Mouse (Mus musculus) urinary bladder, adult 2 months (tissue): ENCODE measurements around the gene Szt2. TPM values are rescaled to one million over a fixed set of nuclear protein-coding genes. Genes with fewer than 3 reads are reported as not detected.

Source experiments
- DNase-seq: peaks from one replicate; pipeline ENCODE4 v3.0.0; 2022; ENCODE audit warnings: low spot score
- polyA plus RNA-seq: library from polyadenylated mRNA; depleted of rRNA; stranded (reverse); fragments of >200 nt; gene quantifications from 2 replicates; pipeline ENCODE4 v1.2.3, GENCODE M21; 2012; rRNA removed

Gene Szt2
- polyA plus RNA-seq, 1 experiment = 13.4 TPM

DNA sequence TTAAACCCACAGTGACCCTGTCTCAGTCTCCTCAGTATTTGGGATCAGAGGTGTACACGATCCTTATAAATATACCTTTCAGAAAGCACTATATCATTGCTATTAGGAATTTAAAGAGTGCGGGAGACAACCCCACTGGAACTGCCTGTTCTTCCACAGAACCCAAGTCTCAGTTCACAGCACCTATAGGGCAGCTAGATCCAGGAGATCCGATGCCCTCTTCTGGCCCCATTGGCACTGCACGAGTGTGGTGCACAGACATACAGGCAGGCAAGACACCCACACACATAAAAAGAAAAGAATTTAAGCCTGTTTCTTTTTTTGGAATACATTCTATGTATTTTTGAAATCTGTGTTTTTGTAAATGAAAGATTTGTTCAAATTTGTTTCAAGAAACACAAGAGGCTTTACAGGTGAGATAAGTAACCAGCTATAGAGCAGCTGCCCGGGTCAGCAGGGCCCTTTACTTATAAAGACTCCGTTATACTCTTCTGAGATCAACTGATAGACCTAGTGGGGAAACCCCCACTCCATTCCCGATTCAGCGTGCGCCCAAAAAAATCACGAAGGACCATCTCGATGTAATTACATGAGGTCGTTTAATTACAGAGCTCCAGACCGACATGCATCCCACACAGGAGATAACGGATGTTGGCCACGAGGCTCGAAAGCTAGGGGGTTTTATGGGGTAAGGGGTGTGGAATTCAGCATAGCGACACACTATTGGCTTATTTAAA lies 50.7 kb downstream of the Szt2 start:
- DNase-seq = no peak

DNA sequence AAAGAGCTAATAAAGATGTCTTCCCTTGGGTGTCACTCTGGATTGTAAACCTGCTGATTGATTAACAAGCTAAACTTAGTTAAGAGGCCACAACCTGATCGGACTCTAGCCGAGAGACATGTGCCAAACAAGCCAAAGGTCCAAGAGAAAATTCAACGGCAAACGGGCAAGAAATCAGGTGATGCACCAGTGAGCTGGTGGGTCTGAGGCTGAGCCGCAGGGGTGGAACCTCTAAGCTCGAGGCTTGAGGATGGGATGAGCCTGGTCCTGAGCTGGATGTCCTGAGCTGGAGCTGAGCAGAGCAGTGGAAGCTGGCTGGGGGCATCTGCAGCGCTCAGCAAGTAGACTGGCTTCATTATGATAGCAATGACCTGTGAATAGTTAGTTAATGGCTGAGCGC lies 51.6 kb downstream of the Szt2 start:
- DNase-seq = no peak

DNA sequence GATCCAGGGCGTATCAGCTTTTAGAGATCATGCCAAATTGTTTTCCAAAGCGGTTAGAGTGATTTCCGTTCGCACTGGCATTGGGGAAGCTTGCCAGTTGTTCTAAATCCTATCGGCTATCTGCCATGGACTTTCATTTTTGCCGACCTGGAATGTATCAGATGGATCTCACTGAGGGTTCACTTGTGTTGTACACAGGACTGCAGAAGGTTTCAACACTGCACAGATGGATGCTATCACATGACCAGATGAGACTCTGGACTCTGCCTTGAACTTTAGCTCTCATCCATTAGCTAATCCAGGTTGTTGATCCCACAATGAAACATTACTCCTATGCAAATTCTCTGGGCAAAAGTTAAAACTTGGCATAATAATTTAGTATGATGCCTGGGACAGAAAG lies 52.3 kb downstream of the Szt2 start:
- no peak for DNase-seq

DNA sequence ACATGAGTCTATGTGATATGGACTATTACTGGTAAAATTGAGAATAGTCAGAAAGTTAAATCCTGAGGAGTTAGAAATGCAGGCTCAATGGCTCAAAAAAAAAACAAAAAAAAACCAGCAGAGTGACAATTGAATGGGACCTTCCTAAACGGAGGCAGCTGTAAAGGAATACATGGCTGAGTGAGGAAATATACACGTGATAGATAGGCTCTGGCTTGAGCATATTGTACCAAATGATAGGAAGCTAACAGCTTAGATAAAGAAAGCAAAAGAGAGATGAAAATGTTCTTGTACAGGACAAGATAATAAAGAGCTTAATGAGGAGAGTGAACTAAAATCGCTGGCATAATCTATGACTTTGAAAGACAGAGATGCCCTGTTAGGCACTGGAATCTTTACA lies 54.8 kb downstream of the Szt2 start:
- no peak for DNase-seq

DNA sequence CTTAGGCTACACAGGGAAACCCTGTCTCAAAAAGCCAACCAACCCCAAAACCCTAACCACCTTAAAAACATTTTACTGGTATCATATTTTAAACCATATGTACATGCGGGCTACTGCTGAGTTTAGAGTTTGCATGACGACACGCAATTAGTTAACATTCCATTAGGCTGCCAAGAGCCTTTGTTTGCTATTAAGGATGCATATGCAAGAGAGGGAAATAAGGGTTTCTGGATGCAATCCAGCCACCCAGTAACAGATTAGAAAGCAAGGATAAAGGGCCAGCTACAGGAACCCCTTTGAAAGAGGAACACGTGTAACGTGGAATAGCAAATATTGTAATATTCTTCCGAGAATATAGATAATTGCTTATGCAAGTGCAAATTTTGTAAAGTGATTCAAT lies 55.4 kb downstream of the Szt2 start:
- DNase-seq = no peak

DNA sequence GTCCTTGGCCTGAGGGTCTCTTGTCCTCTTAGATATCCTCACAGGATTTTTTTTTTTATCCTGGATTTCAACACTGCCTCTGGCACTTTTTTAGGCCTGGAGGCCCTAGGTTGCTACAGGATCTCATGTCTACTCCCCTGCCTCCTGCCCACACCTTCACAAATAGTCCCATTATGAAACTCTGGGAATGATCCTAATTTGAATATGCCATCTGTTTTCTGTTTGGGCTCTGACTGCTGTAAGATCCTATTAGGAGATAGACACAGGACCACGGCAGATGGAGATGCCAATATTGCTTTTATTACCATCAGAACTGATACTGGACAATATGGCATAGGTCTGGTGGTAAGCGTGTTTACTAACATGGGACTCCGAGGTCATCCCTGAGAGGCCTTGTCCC lies 57.2 kb downstream of the Szt2 start:
- no peak for DNase-seq

DNA sequence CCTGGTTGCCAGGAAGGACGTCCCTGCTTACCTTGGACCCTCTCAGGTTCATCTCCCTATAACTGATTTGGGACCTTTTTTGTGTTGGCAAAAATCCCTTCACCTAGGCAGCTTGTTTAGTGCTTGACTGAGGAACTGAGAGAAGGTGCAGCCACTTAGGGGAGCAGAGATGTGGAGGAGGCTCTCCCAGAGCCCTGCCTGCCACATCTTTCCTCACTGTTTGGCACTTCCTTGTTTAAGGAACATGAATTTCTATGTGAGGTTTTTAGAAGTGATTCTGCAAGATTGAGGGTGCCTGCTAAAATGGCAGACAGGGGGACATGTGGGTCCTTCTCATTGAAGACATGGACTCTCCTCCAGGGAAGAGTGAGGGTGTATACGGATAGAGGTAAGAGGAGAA lies 58.2 kb downstream of the Szt2 start:
- no peak for DNase-seq

DNA sequence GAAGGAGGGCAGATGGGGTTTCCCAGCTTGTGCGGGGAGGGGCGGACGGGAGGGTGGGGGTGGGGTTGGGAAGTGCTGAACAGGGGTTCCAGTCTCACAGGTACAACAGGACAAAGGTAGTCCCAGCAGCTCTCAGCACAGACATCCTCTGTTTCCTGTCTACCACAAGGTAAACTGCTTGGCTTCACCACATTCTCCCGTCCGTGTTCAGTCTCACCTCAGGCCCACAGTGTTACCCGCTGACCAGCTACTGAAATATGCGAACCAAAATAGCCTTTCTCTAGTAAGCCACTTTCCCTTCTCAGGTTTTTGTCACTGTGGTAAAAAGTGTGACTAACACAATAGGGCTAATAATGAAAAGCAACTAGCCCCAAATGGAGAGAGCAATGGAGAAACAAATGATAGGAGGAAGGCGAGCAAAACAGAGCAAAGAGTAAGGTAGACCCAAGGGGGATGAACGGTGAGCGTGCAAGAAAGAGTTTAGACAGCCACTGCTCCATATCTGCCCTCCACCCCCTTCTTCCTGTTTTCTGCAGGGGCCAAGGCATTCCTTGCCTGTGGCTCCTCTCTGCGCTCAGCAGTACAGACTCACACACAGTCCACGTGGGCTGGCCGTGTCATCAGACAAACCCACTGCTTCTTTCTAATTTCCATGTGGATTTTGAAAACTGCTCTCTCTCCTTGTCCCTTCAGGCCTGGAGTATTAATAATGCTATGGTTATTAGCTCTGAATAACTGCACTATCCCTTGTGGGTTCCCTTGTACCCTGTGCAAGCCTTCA lies 61.4 kb downstream of the Szt2 start:
- DNase-seq = no peak

DNA sequence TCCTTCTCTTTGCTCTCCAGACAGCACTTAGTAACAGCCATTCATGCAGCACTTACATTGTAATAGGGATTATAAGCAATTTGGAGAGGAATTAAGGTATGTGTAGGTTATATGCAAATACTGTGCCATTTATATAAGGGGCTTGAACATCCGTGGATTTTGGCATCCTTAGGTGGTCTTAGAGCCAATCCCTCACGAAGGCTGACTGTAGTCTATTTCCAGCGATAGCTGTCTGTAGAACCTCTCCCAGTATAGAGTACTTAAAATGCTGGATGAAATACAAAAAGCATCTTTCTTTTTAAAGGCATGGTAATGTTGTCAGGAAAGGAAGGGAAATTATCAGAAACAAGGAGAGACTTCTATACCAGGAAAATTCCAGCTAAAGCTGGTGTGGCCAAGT lies 67.6 kb downstream of the Szt2 start:
- DNase-seq = no peak

DNA sequence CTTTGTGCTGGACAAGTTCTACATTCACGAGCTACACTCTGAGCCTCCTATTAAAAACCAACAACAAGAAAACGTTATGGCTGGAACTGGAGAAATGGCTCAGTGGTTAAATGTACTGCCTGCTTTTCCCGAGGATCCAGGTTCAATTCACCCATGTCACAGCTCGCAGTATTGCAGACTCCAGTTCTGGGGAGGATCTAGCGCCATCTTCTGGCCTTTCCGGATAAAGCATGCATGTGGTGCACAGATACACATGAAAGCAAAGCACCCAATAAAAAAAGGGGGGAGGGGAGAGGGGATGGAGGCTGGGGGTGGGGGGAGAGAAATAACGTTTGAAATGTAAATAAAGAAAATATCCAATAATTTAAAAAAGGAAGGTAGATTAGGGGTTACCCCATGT lies 72.4 kb downstream of the Szt2 start:
- DNase-seq = no peak

DNA sequence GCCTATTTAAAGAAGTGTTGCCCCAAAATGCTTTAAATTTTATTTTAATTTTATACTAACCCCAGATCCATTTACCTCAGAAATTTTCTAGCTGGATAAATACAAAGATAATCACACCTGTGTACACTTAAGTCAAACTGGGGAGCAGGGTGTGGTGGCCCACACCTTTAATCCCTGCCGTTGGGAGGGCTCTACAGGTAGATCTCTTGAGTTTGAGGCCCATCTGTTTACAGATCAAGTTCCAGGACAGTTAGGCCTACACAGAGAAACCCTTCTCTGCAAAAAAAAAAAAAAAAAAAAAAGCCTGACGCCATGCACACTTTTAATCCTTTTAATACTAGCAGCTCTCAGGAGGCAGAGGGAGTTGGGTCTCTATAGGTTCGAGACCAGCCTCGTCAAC lies 73.1 kb downstream of the Szt2 start:
- DNase-seq = no peak

DNA sequence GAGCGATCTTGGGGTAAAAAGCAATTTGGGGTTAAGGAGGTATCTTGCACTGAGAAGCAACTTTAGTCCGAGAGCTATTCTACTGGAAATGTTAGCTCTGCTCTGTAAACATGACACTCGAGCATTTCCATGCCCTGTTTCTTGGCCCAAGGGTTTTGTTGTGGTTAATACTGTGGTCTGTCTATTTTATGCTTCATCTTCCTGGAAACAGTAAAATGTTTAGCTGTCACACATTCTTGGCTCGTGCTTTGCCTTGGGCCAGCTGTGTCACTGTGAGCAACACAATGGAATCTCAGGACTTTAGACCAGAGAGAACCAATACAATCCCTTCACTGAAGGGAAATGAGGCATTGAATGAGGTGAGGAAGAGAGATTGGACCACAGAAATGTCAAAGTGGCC lies 77.3 kb downstream of the Szt2 start:
- no peak for DNase-seq

DNA sequence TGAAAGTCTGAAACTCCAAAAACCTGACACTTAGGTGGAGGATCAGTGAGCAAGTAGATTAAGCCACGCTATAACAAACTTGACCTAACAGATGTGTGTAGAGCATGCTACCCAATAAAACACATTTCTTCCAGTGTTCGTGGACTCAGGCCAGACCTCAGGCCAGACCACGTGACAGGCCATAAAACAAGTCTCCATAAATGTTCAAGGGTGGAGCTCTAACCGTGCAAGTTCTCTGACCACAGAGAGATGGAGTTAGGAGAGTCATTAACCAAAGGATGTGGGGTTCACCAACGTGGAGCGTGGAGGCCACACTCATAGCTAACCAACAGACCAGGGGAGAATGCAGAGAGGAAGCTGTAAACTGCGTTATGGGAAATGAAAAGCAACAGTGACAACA lies 82.6 kb downstream of the Szt2 start:
- no peak for DNase-seq

DNA sequence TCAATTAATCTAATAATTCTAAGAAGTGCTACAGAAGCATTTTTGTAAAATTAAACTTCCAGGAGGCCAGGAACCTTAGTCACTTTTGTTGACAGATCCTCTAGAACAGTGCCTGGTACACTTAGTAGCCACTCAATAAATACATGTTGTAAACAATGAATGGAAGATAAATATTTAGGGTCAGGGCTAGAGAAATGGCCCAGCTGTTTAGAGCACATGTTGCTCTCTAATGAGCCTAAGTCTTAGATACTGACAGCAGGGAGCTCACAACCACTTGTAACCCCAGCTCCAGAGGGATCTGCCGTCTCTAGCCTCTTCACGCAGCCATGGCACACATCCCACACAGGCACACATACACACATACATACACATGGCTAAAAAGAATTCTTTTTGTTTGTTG lies 88.4 kb downstream of the Szt2 start:
- no peak for DNase-seq

DNA sequence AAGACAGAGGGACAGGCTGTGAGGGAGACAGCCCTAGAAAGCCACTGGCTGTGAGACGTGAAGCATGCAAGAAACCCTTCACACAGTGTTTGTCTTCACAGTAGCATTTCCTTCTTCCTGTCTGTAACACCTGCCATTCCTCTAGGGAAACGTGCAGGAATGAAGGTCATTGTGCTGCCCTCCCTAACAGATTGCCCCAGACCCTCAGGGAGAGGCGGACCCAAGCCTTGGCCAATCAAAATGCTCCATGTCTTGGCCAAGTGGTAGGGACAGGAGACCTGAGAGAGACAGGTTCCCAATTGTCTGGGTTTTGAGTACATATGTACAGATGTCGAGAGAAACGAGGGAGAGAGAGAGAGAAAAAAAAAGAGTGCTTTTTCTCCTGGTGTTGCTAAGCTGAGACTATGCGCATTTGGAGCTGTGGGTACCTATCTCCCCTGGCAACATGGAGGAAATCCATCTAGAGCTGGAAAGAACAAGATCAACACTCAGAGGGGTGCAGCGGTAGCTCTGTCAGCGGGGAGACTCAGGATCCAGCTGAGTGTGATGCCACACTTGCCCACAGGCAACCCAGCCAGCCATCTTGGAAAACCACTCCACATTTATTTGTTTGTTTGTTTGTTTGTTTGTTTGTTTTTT lies 89.2 kb downstream of the Szt2 start:
- no peak for DNase-seq

DNA sequence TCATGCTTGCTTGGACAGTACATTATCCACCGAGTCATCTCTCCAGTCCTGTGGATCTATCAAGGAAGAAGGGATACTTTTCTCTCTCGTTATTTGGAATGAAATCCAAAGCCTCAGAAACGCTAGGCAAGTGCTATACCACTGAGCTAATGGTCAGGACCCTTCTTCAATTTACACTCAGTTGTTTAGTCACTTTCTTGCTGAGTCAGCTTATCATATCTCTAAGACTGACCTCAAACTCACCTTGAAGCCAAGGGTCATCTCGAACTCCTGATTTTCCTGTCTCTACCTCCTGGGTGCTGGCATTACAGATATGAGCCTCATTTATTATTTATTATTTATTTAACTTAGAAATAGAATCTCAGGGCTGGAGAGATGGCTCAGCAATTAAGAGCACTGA lies 92.4 kb downstream of the Szt2 start:
- DNase-seq = no peak

DNA sequence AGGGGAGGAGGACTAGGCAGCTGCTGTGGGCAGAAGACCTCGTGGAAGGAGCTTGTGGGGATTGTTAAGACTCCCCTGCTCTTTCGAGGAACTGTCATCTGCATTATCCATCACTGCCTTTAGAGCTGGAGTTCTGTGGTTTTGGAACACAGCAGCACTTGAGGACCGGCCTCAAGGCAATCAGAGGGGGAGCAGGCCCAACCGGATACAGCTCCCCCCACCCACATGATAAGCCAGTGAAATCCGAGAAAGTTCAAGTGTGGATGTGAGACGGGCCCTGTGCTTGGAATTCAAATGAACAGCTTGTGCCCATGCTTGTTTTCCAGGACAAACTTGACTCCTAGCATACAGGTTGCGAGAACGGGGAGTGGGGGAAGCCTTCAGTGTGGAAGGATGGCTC lies 93.8 kb downstream of the Szt2 start:
- no peak for DNase-seq

Other genes with a start within 250 kb of the Szt2 start
- gene Kdm4a, start 229.2 kb downstream of the Szt2 start, polyA plus RNA-seq = 38.2 and 38.6 TPM in 2 replicates
- 67.7 and 98.4 TPM in 2 replicates for gene Ptprf, start 117.9 kb downstream of the Szt2 start, polyA plus RNA-seq
- gene Med8, start 64 bp upstream of the Szt2 start, polyA plus RNA-seq = 61.8 and 80.6 TPM in 2 replicates
- gene Elovl1, start 18.8 kb upstream of the Szt2 start, polyA plus RNA-seq = 167 and 193 TPM in 2 replicates
- gene Cdc20, start 28.1 kb upstream of the Szt2 start, polyA plus RNA-seq = 5.5 and 7.2 TPM in 2 replicates
- 0.06 TPM in 2 replicates for gene Mpl, start 48.2 kb upstream of the Szt2 start, polyA plus RNA-seq
- 21.7 and 25.1 TPM in 2 replicates for gene Tie1, start 80.8 kb upstream of the Szt2 start, polyA plus RNA-seq
- gene 2610528J11Rik, start 117.7 kb upstream of the Szt2 start, polyA plus RNA-seq = 11.7 and 15.8 TPM in 2 replicates
- 10.7 and 15.5 TPM in 2 replicates for gene Tmem125, start 134.8 kb upstream of the Szt2 start, polyA plus RNA-seq
- gene Cfap57, start 211.5 kb upstream of the Szt2 start, polyA plus RNA-seq = 0.04 and 0.08 TPM in 2 replicates
- gene Ebna1bp2, start 211.5 kb upstream of the Szt2 start, polyA plus RNA-seq = 63.4 and 72.6 TPM in 2 replicates
- gene Olfr62, start 249.7 kb upstream of the Szt2 start, polyA plus RNA-seq = not detected in 2 replicates